Mouse (Mus musculus): Measurements from ENCODE around the gene Tnnc2.
A peak's percentile ranks its signal among the peaks of the same experiment; 100 is the strongest.
"Not testable (repeated sequence)": the region's sequence is repeated elsewhere in the genome, so short reads cannot be mapped to it uniquely, and the experiment has no call there.

The Tnnc2 gene

DNA sequence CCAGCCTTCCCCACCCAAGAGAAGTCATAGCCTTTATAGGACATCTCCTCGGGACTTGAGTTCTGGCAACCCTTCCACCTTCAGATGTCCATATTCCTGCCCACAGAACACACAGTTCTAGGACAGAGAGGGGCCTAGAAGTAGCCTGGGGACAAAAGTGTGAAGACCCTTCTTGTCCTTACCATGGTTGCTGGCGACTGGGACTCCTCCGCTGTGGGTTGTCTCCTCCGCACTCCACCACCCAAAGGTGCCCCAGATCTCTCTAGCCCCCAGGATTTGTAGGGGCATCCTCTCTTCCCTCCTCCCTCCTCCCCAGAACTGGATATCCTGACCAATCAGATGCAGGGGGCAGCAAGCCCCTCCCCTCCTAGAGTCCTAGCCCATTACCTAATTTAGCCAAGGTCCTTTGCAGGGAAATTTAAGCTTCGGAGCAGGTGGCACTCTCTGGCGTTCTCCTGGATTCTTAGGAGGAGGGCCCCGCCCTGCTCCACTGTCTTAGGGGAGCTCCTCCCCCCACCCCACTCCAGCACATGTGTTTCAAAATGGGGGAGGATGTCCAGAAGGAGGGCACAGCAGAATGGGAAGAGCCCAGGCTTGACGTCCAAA is at the start of gene Tnnc2:
Gene Tnnc2 (minus strand): TSS at position 487 of the 606 bp plus-strand sequence.
- no peak for DNase-seq (ENCODE audit: low read depth, low spot score)

DNA sequence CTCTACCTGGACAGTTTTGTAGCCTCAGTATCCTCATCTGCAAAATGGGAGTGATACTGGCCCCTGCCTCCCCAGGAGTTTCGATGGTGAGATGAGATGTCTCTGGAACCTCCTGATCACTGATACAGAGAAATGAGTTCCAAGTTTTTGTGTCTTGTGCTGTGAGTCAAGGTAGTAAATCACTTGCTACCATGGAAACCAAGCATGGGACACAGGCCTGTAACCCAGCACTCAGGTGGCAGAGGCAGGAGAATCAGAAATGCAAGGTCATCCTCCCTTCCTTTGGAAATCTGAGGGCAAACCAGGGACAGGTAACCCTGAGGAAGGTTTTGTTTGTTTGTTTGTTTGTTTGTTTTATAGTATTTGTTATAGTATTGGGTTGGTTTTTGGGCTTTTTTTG is 49.3 kb upstream of the Tnnc2 start:
- DNase-seq (ENCODE audit: low read depth, low spot score) = no peak

DNA sequence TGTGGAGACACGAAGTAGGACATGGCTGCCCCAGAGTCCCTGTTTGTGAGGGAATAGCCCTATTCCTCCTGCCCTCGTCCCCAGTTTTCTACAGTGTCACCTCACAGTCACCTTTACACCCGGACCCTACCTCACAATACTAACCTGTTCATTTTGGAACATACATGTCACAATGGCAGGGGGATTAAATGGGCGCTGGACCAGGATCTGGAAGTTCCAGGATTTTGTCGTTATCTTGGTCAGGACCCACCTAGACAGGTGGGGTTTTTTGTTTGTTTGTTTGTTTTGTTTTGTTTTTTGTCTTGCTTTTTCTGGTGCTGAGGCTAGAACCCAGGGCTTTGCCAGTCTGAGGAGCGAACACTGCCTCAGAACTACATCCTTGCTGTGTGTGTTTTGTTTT is 48.7 kb upstream of the Tnnc2 start, which contains the start of gene Spata25:
Gene Spata25 (minus strand): TSS at position 101 of the 400 bp plus-strand sequence.
- no peak for DNase-seq (ENCODE audit: low read depth, low spot score)

GRCm38 (mm10) chr2:164827146-164827850 is 47.5 kb upstream of the Tnnc2 start:
- DNase-seq (ENCODE audit: low read depth, low spot score) = no peak

GRCm38 (mm10) chr2:164825521-164825920 is 45.8 kb upstream of the Tnnc2 start:
- DNase-seq (ENCODE audit: low read depth, low spot score) = no peak

DNA sequence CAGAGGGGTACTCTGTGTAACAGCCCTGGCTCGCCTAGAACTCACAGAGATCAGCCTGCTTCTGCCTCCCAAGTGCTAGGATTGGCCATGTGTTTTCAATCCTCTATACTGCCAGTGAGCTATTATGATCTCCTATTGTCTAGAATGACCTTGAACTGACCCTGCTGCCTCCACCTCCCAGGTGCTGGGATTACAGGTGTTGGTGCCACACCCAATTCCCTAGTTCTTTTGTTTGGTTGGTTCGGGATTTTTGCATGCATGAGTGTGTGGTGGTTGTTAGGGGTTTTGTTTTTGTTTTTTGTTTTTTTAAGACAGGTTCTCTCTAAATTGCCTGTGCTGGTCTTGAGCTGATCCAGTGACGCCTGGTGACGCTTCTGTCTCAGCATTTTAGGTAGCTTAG is 44.2 kb upstream of the Tnnc2 start:
- DNase-seq (ENCODE audit: low read depth, low spot score) = no peak

DNA sequence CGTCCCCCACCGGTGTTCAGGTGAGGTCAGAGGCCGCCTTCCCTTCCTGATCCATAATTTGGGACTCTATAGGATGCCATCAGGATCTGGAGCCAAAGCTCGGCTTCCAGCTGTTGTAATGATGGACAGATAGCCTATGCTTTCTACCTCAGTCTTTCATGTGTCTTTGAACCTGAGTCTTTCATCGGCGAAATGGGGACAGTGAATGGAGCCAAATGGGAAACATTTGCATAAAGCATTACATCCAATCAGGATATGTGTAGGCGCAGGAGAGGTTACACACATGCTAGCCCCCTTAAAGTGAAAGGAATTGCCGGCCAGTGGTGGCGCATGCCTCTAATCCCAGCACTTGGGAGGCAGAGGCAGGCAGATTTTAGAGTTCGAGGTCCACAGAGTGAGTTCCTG is 43.4 kb upstream of the Tnnc2 start:
- no peak for DNase-seq (ENCODE audit: low read depth, low spot score)

DNA sequence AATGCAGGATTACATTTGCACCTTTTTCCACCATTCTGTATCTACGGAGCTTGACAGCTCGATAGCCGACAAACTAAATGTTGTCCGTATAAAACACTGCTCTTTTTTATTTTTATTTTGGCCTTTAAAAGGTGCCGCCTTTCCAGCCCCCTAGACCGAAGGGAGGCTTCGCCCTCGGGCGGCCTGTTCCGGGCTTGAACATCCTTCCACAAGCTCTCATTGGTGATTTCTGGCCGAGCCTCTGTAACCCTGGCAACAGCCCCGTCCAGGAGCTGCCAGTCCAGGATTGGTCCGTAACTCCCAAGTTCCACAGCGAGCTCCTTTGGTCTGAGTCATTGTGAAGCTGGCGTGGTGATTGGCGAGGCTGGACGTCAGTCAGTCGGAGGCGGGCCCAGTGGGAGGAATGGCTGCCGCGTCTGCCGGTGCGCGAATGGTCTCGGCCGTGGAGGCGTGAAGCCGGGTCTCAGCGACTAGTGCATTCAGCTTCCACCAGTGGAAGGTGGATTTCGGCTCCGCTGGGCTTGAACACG is 42.9 kb upstream of the Tnnc2 start, which contains the start of gene Zswim1:
Gene Zswim1 (plus strand): TSS at position 51 of the 530 bp plus-strand sequence.
- peak; percentile 93 for DNase-seq (ENCODE audit: low read depth, low spot score)

- no peak for DNase-seq (ENCODE audit: low read depth, low spot score)
Measured at GRCm38 (mm10) chr2:164821060-164821459, 41.3 kb upstream of the Tnnc2 start.

DNA sequence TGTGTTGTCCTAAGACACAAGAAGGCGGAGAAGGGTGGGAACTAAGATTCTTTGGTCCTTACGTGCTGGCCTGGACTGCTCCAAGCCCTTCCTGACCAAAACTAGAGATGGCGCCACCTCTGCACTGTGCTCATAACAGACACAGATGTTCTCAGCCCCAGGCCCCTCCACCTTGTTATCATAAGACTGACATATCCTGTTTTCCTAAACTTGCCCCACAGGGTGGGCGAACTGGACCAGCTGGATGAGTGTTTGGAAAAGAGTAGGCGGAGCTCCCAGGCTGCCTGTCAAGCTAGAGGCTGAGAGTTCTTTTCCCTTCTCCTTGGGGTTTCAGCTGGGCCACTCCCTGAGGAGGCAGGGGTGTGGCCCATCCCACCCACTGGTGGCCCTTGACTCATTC is 37.9 kb upstream of the Tnnc2 start:
- no peak for DNase-seq (ENCODE audit: low read depth, low spot score)

DNA sequence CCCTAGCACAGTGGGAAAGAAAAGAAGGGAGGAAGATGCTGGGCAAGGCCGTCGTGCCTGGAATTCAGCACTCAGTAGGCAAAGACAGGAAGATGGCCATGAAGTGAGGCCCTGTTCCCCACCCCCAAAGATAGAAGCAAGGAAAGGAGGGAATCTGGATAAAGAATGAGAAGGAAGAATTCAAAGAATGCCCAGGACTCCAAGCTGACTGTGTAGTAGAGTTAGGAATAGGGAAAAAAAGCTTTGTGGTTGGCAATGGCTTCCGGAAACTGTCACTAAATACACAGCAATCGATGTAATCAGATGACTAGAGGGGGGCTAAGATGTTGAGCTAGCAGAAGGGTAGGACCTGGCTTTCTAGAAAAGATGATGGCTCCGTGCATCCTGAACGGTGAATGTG is 37.4 kb upstream of the Tnnc2 start:
- DNase-seq (ENCODE audit: low read depth, low spot score) = no peak

DNA sequence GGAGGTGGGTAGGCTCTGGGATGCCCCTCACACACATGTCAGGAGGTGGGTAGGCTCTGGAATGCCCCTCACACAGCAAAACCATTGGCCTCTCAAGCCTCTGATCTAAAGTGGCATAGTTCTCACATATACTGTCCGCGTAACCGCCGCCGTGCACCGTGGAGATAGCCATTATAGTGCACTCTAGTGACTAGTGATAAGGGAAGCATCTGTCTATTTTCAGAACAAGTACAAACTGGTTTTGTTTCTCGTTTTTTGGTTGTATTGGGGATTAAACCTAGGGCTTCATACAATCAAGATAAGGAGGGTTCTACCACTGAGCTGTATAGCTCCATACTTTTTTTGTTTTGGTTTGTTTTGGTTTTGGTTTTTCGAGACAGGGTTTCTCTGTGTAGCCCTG is 36.1 kb upstream of the Tnnc2 start:
- no peak for DNase-seq (ENCODE audit: low read depth, low spot score)

DNA sequence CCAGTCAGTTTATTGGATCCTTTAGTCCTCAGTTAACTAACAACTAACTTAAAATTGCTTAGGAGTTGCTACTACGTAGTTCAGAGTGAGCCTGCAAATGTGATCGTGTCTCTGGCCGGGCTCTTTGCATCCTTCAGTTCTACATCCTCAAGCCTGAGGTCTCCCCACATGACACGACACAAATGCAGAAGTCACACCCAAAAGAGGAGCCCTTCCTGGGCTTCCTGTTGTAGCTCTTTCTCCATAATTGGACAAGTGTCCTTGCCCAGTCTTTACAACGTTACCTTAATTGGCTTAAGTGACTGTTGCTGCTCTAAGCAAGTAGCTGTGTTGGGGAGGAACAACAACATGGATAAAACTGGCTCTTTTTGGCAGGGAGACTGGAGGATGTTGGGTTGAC is 35.6 kb upstream of the Tnnc2 start:
- no peak for DNase-seq (ENCODE audit: low read depth, low spot score)

- no peak for DNase-seq (ENCODE audit: low read depth, low spot score)
Measured at GRCm38 (mm10) chr2:164813557-164813956, 33.8 kb upstream of the Tnnc2 start.

- no peak for DNase-seq (ENCODE audit: low read depth, low spot score)
Measured at GRCm38 (mm10) chr2:164806614-164807013, 26.8 kb upstream of the Tnnc2 start.

GRCm38 (mm10) chr2:164805332-164805718 is 25.6 kb upstream of the Tnnc2 start:
- no peak for DNase-seq (ENCODE audit: low read depth, low spot score)

DNA sequence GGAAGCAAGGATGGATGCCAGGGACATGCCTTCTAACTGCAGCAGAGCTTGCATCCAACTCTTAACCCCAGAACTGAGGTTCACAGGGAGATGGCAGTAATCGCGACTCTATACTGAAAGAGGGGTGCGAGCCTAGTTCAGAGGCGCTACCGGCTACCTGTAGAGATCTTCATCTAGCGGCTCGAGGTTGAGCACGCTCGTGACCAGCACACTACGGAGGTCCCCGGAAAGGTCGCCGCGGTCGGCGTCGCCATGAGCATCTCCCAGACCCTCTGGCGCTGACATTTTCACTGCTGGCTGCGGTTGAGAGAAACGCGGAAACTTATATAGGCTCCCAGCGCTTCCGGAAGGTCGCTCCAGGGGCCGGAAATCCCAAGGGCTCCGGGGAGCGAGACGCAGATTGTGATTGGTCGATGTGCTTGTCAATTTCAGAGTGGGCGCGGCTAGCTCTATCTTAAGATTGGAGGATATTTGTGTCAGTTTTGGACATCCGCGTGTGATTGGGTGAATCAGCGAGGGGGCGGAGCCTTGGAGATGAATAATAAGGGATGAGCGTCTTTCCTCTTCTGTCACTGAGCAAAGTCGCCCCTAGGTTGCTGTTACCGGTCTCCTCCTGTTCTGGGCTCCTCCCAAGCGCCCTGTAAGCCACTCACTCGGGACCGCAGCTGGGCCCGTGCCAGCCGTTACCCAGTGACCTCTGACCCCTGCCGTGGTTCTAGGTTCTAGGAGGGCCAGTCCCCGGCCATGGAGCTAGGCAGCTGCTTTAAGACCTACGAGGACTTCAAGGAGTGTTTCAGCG is 25.0 kb upstream of the Tnnc2 start, which contains the start of the genes Acot8 and Zswim3:
Gene Acot8 (minus strand): TSS at position 350 of the 799 bp plus-strand sequence.
Gene Zswim3 (plus strand): TSS at position 566 of the 799 bp plus-strand sequence.
- peak; percentile 99 for DNase-seq (ENCODE audit: low read depth, low spot score)

DNA sequence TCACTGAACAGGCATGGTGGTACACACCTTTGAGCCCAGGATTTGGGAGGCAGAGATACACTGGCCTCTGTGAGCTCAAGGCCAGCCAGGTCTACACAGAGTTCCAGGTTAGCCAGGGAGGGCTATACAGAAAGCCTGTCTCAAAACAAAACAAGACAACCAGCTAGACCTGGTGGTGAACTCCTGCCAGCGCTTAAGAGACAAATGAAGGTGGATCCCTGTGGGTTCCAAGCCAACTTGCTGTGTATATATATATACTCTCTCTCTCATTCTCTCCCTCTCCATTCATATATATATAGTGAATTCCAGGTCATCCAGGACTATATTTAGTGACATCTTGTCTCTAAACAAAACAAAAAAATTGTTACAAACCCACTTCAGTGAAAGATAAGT is 24.1 kb upstream of the Tnnc2 start:
- no peak for DNase-seq (ENCODE audit: low read depth, low spot score)

DNA sequence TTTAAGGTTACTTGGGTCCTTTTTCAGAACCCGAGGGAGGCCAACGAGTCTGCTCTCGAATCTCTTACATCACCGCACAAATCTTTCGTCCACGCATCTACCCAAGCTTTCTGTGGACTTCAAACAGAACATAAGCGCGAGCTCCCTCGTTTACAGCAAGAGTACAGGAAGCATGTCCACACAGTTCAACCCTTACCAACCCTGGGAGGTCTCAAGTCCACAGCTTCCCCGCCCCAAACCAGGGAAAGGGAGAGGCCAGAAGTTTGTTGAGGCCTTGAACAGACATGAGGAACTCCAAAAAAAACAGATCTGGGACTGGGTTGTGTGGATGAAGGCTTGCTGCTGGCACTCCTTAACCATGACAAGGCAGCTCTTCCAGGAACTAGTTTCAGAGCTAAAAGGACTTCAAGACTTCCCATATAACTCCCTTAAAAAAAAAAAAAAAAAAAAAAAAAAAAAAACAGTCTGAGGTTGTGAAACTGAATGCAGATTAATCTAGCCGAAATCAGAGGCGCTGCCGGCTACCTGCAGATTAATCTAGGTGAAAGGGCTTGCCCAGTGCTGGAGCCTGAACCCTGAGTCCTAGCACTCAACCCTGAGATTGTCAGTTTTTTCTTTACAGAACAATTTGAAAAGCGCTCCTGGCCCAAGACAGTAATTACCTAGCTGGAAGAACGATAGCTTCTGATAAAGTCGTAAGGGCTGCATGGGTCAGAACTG is 23.6 kb upstream of the Tnnc2 start:
- no peak for DNase-seq (ENCODE audit: low read depth, low spot score)

DNA sequence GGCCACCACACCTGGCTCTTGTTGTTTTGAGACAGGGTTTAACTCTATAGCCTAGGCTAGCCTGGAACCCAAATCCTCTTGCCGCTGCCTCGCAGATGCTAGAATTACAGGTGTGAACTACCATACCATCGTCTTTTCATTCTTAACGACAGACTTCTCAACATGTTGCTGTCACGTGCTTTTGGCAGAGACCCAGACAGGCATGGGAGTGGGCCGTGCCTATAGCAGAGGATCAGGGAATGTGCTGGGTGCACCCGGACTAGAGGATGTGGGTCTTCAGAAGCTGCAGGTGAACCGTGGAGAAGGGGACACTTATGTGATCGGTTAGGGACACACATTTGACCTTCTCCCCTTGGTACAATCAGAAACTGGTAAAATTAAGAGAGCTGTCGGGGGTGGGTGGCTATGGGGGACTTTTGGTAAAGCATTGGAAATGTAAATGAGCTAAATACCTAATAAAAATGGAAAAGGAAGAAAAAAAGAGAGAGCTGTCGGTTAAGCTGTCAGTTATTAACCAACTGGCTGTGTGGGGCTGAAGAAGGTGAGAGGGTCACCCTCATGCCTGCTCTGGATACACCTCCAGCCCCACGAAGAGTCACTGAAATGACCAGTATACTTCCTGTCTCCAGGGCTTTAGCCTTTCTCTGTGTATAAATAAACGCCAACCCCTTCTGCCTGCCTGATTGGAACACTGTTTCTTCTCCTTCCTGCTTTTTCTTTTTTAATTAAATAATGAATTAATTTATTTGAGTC is 20.7 kb upstream of the Tnnc2 start:
- DNase-seq (ENCODE audit: low read depth, low spot score) = no peak

- DNase-seq (ENCODE audit: low read depth, low spot score) = not testable (repeated sequence)
Measured at GRCm38 (mm10) chr2:164798554-164798953, 18.8 kb upstream of the Tnnc2 start.
